Mouse (Mus musculus): Measurements from ENCODE around the gene Srek1ip1.

The Srek1ip1 gene

DNA sequence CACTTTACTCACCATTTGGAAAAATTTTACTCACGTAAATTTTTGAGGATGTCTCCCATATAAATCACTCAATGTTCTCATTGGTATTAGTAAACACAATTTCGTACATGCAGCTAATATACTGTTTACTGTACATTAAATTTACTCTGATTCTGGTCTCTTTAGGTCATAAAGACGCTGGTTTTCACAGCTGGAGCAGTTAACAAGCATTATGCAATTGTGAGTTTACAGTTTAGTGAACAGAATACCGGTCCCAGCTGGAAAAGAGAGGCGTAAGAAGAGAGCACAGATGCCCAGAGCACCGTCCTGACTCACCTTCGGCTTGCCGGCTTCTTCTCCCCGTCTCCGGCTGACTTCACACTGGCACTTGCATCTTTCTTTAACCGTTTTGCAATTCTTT lies at the start of gene Srek1ip1:
TSS of gene Srek1ip1 (plus strand) at position 301 of the 400 bp plus-strand sequence.
- DNase-seq: no peak

DNA sequence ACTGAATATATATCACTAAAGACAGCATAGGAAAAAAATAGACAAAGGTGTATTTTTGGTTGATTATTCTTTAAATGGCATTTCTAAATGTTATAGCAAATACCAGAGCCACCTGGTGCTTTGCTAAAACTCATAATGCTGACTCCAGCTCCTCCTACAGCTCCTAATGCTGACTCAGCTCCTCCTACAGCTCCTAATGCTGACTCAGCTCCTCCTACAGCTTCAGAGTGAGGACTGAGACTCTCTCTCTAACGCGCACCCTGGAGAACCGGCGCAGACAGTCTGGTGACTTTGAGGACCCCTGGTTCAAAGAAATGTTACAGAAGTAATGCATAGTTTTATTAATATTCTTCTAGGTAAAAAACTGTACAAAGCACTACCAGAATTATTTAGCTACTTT lies 49.4 kb upstream of the Srek1ip1 start:
- no peak for DNase-seq

DNA sequence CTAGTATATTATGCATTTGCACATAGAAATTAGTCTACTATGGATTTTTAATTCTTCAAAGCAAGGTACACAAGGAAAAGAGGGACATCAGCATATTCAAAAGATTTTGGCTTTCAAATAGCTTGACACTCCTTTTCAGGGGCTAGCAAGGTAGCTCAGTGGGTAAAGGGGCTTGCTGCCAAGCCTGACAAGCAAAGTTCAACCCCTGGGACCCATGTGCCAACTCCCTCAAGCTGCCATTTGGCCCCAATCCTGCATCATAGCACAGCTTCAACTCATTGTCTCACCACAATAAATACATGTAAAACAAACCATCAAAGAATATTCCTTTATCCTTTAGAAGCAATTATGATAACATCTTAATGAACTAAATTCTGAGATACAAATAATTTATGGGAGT lies 45.3 kb upstream of the Srek1ip1 start:
- DNase-seq: peak; percentile 26

DNA sequence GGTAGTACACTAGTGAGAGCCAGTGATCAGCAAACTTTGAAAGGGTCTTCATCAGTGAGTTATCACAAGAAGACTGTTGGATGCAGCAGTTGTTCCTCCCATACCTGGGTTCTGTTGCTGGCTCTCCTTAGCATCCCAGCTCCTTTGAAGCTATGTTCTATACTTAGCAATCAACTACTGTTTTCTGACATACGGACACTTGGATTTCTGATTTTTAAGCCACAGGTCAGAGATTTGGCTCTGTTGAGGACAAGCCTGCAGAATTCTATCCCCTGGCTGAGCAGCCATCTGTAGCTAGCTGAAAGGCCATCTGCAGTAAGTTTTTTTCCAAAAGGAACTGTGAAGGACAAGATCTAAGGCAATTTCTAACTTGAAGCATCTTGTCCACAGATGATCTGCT lies 32.9 kb upstream of the Srek1ip1 start:
- peak; percentile 66 for DNase-seq

DNA sequence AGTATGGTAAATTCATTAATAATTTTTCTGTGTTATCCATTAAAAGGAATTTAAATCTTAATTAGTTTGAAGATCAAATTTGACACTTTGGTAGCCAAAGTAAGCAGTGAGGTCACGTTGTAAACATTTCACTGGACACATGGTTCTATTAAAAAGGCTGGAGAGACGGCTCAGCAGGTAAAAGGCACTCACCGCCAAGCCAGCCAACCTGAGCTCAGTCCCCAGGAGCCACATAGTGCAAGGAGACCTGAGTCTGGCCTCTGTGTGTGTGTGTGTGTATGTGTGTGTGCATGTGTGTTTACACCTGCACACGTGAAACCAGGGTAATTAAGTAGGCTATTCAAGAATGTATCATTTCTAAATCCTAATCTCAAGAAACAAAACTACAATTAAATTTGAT lies 29.9 kb upstream of the Srek1ip1 start:
- DNase-seq: no peak

DNA sequence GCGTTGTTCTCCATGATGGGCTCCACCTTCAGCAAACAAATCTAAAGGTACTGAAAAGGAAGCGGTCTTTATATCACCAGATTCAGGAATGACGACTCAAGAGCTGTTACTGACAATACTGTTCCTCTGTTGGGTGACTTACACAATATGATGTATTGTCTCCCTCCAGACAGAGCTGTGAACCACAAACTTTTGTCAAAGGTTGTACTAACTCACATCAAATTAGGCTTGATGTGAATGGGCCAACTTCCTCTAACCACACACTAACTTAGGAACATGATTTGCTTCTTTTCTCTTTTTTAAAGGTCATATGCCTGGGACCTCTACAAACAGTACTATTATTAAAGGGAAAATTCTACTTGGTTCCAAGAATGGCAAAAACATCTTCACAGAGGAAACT lies 29.1 kb upstream of the Srek1ip1 start:
- DNase-seq: no peak

DNA sequence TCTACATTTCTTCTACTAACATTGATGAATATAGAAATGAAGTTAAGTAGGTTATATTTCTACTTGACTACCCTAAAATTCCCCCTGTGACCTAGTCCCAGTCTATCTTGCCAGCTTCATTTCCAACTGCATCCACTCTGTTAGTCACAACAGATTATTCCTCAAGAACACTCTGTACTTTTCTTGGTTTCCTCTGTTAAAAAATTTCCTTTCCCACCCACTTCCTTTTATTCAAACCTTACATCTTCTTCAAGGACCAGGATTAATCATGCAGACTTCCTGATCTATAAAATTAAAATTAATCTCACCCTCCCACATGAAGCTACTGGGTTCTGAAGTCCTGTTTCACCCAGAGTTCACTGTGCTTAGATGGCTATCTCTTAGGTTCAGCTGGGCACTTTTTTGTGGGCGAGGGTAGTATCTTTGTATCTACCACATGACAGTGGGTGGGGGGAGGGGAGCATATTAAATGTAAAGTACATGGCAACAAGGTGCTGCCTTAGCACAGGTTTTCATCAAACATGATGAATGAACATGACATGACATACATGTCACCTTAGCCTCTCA lies 13.1 kb upstream of the Srek1ip1 start:
- DNase-seq: no peak

DNA sequence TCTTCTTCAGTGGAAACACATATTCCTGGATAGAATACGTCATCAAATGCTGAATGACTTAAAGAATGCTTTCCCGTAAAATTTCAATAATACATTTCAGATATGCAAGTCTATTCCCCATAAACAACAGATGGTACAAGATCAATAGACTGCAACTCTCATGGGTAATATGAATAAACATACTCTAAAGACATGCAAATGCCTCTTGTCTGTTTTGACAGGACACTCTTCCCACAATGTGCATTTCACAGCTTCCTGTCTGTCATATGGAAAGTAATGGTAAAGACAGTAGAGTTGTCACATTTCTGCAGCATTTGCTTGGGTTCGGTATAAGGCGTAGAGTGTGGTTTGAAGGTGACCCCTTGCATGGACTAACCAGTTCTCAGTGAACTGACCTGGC lies 5.0 kb upstream of the Srek1ip1 start:
- DNase-seq: no peak

DNA sequence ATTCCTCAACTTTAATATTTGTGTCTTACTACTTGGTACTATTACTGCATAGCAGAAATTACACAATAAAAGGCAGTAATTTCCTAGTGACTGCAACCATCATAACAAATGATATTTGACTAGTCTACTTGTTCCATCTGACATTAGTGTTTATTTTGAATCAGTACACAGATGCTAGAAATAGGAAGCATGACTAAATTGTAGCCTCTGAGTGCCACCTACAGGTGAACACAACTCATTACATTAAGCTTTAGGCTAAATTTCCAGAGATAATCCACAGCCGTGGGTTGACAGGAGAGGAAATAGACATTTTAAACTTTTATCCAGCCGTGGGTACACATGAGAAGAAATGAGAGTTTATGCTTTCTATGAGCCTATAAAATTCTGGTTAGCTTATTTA lies 2.6 kb upstream of the Srek1ip1 start:
- peak; percentile 28 for DNase-seq

DNA sequence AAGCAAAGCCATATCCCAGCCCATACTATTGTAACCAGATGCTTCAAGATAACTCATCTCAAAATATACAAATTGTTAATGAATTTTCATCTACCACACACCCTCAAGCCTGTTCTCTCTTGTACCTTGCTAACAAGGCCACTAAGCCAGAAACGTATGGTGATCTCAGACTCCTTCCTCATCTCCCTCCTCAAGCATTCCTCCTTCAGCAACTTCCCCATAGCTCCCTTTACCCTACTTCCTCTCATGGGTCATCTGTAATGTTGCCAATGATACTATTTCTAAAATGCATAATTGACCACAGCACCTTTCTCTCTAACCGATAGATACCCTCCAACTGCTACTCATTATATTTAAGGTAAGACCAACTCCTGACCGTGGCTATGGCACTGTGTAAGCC lies 2.1 kb downstream of the Srek1ip1 start:
- DNase-seq: no peak

DNA sequence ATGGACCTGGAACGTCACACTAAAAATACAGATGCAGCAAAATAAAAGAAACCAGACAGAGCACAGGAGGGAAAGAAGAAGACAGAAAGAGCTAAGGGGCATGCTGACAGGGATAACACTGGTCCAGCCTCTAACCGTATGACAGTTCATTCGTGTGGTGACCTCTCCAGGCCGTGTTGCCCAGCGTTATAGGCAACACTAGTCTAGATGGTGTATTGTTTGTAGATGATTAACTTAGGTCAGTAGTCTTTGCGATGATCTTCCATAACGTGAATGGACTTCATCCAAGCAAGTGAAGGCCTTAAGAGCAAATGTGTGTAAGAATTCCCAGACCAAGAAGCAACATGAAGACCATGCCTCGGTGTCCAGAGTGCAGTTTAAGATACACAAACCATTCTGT lies 6.8 kb downstream of the Srek1ip1 start:
- DNase-seq: no peak

DNA sequence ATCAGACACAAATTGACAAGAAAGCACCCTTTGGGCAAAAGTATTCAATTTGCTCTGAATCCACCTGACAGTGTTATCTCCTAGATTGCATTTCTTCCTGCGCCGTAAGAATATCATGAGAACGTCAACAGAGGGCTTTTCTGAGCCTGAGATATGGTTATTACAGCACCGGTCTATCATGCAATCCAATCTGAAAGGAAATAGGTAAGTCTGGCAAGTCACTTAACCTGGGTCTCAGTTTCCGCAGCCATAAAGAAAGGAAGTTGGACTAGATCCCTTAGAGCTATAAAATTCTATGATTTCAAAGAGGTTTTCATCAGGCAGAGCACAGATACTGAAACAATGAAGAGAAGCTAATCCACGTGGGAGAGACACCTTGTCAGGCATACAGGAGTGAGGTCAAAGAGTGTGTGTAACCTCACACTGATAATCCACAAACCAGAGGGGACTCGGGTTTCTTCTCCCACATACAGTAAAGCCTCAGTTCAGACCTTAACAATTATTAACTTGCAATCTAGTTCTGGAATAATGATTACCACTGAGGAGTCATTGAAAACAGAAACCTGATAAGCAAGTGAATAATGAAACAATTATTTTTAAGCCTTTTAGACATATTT lies 7.4 kb downstream of the Srek1ip1 start:
- DNase-seq: no peak

DNA sequence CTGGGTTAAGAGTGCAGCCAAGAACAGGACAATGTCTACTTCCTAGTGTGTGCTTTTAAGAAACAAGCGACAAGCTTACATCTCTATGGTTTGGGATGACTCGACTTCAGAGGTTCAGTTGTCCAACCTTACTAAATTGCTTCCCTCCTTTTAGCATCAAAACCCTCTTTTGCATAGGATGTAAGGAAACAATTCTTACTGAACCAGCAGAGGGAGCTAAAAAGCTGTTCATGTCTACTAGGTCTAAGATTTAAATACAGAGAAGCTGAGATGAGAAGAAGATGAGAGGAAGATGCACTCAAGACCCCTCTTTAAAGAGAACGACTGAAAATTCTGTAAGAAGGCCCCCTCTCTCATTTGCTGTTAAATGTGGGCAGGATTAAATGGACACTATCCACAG lies 13.4 kb downstream of the Srek1ip1 start:
- DNase-seq: no peak

DNA sequence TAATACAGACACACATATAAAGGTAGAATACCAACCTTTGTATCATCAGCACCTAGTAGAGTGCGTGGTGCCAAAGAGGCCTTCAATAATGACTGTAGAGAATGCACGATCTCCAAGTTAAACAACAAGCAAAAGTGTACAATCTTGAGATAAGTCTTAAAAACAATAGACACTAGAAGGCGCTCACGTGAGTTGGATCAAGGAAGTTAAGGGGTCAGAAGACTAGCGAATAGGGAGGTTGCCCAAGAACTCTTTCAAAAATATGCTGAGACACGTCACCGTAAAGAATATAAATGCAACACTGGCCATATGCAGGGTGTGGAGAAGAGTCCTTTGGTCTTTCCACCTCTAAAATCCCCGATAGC lies 24.0 kb downstream of the Srek1ip1 start:
- no peak for DNase-seq

DNA sequence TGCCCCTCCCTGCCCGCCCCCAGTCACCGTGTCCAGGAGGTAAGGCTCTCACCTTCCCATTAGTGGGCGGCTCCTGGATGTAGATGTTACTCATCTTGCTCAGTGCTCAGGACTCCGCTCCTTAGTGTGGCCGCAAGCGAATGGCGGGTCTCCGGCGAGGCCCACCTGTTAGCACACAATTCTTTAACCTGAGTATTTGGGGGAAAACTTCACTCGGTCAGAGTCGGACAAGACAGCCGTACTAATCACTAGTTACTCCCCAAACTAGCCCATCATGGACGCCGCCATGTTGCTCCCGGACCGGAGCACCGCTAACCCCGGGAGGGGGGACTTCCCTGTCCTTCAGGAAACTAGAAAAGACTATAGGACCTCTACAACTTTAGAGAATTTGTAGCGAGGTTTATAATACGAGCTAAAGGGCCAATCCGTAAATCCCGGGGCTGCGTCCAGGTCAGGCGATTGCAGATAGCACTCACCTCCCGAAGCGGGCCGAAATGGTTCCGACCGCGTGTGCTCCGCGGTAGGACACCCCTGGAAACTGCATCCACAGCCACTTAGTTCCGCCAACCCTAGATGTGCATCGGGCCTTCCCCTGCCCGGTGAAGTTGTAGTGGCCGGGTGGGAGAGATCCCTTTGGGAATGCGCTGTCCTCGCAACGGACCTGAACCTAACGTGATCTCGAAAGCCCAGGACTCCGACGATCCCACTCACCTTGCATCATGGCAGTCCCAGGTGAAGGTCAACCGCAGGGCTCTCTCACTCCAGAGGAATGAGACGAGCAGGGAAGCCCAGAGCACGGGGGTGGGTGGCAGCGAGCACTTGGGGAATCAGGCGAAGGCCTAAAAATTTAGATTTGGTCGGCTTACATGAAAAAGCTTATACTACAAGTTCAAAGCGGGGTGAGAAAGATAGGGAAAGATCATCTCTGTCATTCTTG lies 24.6 kb downstream of the Srek1ip1 start, which contains the start of gene Cwc27:
TSS of gene Cwc27 (minus strand) at position 508 of the 937 bp plus-strand sequence.
- peak; percentile 78 for DNase-seq

DNA sequence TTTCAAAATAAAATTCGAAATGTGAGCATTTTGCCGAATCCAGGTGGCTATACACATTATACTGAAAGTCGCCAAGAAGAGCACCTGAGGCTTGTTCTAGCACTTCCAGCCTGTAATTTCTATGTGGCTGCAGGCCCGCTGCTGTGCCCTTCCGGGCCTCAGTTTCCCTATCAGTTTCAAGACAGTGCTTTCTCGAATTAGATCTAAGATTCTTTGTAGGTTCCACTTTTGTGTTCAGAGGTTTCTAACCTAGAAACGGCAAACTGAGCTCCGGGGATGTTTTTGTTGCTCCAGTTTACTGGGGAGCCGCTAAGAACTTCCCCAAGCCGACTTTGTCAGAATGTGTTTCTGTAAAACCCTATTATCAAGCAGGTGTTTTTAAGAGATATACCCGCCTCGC lies 25.4 kb downstream of the Srek1ip1 start:
- DNase-seq: no peak

DNA sequence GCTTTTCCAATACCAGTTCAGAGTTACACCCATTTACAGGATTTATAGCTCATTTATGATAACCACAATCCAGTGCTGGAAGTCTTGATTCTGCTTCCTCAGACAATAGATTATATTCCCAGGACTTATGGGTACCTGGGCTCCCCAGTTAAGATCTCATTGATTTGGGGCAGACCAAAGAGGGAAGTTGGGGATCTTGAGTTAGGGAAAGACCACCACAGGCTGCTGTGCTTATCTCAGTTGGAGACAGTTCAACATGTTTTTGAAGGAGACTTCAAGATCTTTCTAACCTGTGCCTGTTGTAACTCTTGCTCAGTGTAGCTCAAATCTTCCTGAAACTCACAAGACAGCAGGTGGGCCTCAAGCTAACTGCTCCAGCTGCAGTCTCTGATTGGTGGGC lies 28.9 kb downstream of the Srek1ip1 start:
- DNase-seq: no peak

DNA sequence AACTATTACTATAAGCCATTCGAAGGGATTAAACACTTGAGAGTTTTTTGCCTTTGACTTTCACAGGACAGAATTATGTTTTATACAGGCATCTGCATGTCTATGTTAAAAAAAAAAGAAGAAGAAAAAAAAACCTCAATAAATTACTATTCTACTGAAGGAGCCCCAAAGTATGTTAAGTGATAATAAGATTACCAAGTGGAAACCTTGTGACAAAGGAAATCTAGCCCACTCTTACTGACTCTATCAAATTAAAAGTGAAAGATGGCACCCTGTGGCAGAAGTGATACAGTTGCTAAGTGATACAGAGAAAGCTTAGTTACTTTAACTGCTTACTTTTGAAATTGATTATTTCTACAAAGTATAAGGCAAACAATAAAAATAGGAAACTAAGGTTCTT lies 29.6 kb downstream of the Srek1ip1 start:
- no peak for DNase-seq

DNA sequence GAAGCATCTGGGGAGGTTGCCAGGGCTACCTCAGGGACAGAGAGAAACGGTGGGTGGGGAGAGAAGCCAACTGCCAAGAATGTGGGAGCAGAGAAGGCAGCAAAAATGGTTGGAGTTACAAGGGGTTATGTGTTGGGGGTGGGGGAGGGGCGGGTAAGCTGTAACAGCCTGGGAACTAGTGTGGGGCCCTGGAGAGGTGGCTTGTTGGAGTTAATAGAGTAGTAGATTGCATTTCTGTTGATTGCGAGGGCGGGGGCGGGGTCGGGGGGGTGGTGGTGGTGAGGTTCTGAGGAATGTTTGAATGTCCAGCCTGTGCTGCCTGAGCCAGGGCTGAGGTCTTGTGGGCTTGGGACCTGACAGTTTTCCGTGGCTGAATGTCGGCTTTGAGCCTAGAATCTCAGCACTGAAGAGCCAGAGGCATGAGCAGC lies 30.1 kb downstream of the Srek1ip1 start:
- DNase-seq: no peak

DNA sequence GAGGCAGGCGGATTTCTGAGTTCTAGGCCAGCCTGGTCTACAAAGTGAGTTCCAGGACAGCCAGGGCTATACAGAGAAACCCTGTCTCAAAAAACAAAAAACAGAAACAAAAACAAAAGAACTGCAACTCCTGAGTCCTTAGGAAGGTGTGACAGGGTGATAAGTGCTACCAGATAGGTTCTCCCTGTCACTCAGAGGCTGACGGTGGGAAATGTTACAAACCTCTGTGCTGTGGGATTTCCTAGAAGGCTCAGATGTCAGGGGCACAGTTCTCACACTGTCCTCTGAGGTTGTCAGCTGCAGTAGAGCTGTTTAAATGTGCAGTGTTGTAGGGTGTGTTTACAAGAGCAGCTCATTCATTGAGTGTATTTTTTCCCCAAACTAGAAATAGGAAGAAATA lies 33.2 kb downstream of the Srek1ip1 start:
- DNase-seq: no peak

DNA sequence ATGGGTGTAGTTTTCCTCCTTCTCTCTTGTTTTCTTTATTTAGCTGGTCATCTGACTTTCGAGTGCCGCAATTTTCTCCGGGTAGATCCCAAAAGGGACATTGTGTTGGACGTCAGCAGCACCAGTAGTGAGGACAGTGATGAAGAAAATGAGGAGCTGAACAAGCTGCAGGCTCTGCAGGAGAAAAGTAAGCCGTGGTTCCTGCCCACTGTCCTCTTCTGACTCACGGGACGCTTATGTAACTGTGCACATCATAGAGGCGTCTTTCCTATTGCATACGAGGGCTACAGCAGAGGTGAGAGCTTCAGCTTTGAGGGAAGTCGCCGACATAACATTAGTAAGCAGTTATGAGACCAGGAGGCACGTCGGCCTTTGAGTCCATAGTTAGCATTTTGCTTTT lies 40.5 kb downstream of the Srek1ip1 start:
- DNase-seq: no peak

DNA sequence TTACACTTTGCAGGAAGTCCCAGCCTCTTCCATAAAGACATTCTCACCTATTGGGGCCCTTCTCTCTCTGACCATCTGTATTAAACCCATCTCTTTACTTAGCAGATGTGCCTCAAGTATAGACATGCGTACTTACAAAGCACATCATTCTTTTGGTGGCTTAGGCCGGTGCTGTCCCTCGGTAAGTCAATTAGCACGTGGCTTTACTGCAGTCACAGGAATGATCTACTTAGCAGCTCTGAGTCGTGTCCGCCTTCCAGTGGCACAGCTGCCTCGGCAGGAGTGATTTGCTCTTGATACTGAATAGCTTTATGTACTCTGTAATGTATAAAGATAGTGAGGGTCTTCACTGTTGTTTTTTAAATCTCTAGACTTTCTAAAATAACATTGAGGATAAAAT lies 45.3 kb downstream of the Srek1ip1 start:
- no peak for DNase-seq

DNA sequence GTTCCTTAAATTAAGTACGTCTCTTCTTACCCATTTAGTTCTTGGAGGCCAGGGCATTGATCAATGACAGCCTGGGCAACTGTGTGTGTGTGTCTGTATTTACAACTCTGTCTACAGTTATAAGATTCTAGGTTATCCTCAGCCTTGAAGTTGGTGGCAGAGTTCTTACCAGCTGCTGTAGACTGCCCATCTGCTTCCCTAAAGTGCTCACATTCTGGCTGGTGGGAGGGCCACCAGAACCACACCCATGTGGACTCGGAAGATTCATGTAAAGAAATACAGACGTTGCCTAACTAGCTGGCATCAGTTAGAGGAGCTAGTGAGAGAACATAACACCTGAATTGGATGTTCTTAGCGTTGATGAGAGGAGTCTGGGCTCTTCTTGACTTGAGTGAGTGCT lies 49.7 kb downstream of the Srek1ip1 start:
- no peak for DNase-seq
